Mouse (Mus musculus) spleen, adult 2 months (tissue): ENCODE measurements at regions not wholly inside any gene's neighbourhood (a gene's known extent, or its start where the extent isn't known, plus 50 kb on each side); places are given as distances from the start of the nearest gene placed in this dataset.

Experiments
- CTCF ChIP-seq: fragments of 200-500 bp; IDR thresholded peaks from 2 replicates; pipeline ENCODE4 v1.5.1; 2011; ENCODE audit warnings: mild to moderate bottlenecking, inconsistent platforms; ENCODE audit not compliant: insufficient read depth, insufficient read length, insufficient replicate concordance; ENCODE audit errors: extremely low read depth
- POLR2A ChIP-seq: fragments of 200-500 bp; IDR thresholded peaks from 2 replicates; pipeline ENCODE4 v1.6.1; 2011; ENCODE audit warnings: low read depth, low read length, inconsistent platforms

GRCm38 (mm10) chr9:61280856-61281582 lies 91.1 kb upstream of the Tle3 start:
- no peak for TF ChIP-seq CTCF
- TF ChIP-seq POLR2A, result no peak
